Mouse (Mus musculus): ENCODE results near the gene Dnhd1. TPM values are rescaled to one million over a fixed set of nuclear protein-coding genes. Genes with fewer than 3 reads are reported as not detected.
A peak's percentile ranks its signal among the peaks of the same experiment; 100 is the strongest.

Gene Dnhd1
- polyA plus RNA-seq, 1 experiment = 2.3 TPM

DNA sequence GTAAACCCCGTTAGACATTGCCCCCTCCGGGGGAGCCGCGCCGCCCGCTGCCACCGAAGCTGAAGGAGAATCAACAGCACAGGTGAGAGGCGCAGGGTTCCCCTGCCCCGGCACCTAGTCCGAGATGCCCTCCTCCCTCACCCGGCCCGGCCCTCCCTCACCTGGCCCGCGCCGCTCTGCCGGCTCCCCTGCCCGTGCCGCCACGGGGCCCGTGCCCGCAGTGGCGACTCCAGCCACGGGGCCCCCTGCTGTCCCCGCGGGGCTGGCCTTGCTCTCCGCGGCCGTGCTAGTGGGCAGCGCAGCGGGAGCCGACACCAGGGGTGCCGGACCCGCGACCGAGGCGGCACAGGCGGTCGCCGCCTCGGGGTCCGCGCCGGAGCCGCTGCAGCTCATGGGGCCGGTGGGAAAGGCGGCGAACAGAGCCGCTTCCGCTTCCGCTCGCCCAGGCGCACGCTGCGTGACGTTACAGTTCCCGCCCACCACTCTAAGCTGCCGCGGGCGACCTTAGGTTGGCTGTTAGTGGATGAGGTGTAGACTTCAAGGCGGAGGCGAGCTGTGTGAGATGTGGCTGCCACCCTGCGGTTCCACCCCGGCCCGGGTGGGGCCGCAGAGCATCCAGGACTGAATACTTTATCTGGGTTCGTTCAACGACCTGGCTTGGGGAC lies 93.4 kb downstream of the Dnhd1 start, which contains the start of gene Taf10:
Gene Taf10, minus strand, starts transcription at position 436 of the 665 bp plus-strand sequence.
- DNase-seq (ENCODE audit: low read depth in 1 of 2, low spot score in 2 of 2) = peak; percentile 84 to 88
- Histone ChIP-seq H3K27ac (ENCODE audit: insufficient read depth, low read length) (peak within 1 kb of the TSS; percentile 53), H3K4me3 (ENCODE audit: extremely low read depth, insufficient read depth, insufficient read length) (peak within 1 kb of the TSS; percentile 68), H3K36me3 (ENCODE audit: control insufficient read depth, insufficient read depth, low read length) (peaks cover 17% of the 10 kb centered on the region), H3K27me3 (ENCODE audit: control insufficient read depth, insufficient read depth, low read length) (no peaks in the 10 kb centered on the region), H3K4me1 (ENCODE audit: control insufficient read depth, insufficient read depth, insufficient read length) (no peaks in the 10 kb centered on the region; the same call in 1 of the 2 replicates)
- WGBS = under 1% methylated on average over 67 of the region's 67 CpGs
- TF ChIP-seq CTCF (IDR thresholded peaks at IDR 0.05; ENCODE audit: extremely low read depth, insufficient read depth, insufficient read length, insufficient replicate concordance) (0 out of 2 replicates have a peak, but pooled peaks have one; percentile 17), POLR2A (IDR thresholded peaks at IDR 0.05; ENCODE audit: low read depth, low read length) (peak; percentile 87)

DNA sequence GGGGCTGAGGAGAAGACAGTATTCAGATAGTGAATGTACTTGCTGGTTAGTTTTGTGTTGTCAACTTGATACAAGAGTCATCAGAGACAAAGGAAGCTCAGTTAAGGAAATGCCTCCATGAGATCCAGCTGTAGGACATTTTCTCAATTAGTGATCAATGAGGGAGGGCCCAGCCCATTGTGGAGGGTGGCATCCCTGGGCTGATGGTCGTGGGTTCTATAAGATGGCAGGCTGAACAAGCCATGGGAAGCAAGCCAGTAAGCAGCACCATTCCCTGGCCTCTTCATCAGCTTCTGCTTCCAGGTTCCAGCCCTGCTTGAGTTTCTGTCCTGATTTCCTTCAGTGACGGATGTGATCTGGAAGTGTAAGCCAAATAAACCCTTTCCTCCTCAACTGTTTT lies 97.1 kb downstream of the Dnhd1 start:
- WGBS = 82% methylated on average over 2 of the region's 2 CpGs
- Histone ChIP-seq H3K4me1 (ENCODE audit: control insufficient read depth, insufficient read depth, insufficient read length) (peaks cover 5% of the 10 kb centered on the region; the same call in 1 of the 2 replicates), H3K36me3 (ENCODE audit: control insufficient read depth, insufficient read depth, low read length) (peaks cover 8% of the 10 kb centered on the region), H3K4me3 (ENCODE audit: extremely low read depth, insufficient read depth, insufficient read length) (no peak overlapping the region), H3K27me3 (ENCODE audit: control insufficient read depth, insufficient read depth, low read length) (no peaks in the 10 kb centered on the region), H3K27ac (ENCODE audit: insufficient read depth, low read length) (no peak overlapping the region)
- TF ChIP-seq CTCF (IDR thresholded peaks at IDR 0.05; ENCODE audit: extremely low read depth, insufficient read depth, insufficient read length, insufficient replicate concordance) (no peak), POLR2A (IDR thresholded peaks at IDR 0.05; ENCODE audit: low read depth, low read length) (no peak)
- no peak for DNase-seq (ENCODE audit: low read depth in 1 of 2, low spot score in 2 of 2)

DNA sequence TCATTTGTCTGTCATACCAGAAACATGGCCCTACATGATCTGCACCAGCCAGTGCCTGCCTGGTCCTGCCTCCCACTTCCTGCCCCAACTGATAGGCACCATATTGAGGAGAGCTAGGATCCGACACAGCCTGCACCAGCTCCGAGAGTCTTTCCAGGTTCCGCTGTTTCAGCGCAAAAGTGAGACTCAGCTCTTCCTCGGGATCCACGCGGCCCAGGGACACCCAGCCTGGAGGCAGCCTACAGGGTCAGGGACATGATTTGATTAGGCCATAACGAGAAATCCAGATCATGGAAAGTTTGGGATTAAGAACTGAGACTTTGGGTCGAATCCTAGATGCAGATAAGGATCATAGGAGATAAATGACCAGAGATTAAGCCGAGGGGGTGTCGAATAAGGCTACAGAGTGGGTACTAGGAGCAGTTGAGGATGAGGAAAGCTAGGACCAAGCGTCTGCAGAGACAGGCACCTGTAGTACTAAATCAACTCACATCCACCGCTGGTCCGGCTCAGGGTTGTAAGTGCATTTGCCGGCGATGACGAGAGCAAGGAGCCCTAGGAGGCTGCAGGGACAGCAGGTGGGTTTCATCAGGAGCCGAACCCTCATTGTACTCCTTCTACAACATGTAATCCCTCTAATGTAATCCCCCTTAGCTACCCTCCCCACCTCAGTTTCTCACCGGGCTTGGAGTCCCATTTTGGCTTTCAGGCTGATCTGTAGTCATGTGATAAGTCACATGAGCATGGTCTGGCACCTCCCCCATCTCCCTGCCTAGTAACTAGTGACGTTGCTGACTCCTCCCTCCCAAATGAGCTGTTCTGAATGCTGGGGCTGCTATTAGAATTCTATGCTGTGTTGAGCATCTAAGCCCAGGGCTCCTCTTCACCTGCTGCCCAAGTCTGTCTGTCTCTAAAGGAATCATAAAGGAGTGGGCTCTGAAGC lies 101.1 kb downstream of the Dnhd1 start, which contains the start of gene Tpp1:
Gene Tpp1, minus strand, starts transcription at position 745 of the 943 bp plus-strand sequence.
- no peaks in the 10 kb centered on the region for H3K27me3 ChIP-seq (ENCODE audit: control insufficient read depth, insufficient read depth, low read length)
- H3K4me3 ChIP-seq (ENCODE audit: extremely low read depth, insufficient read depth, insufficient read length) = peak within 1 kb of the TSS; percentile 92
- H3K36me3 ChIP-seq (ENCODE audit: control insufficient read depth, insufficient read depth, low read length) = peaks cover 3% of the 10 kb centered on the region
- TF ChIP-seq POLR2A (IDR thresholded peaks at IDR 0.05; ENCODE audit: low read depth, low read length) (0 out of 2 replicates have a peak, but pooled peaks have one; percentile 8), CTCF (IDR thresholded peaks at IDR 0.05; ENCODE audit: extremely low read depth, insufficient read depth, insufficient read length, insufficient replicate concordance) (no peak)
- peak within 1 kb of the TSS; percentile 62 for H3K27ac ChIP-seq (ENCODE audit: insufficient read depth, low read length)
- DNase-seq (ENCODE audit: low read depth in 1 of 2, low spot score in 2 of 2) = peak; percentile 88 to 92
- 25% methylated on average over 20 of the region's 20 CpGs for WGBS
- H3K4me1 ChIP-seq (ENCODE audit: control insufficient read depth, insufficient read depth, insufficient read length) = peaks cover 5% of the 10 kb centered on the region; the same call in 1 of the 2 replicates

- H3K4me3 ChIP-seq (ENCODE audit: extremely low read depth, insufficient read depth, insufficient read length) = no peak overlapping the region
These were observed 102.1 kb downstream of the Dnhd1 start for GRCm38 (mm10) chr7:105752716-105753115.

GRCm38 (mm10) chr7:105753281-105753680 lies 102.7 kb downstream of the Dnhd1 start:
- Histone ChIP-seq H3K4me3 (ENCODE audit: extremely low read depth, insufficient read depth, insufficient read length) (no peak overlapping the region), H3K27ac (ENCODE audit: insufficient read depth, low read length) (no peak overlapping the region), H3K27me3 (ENCODE audit: control insufficient read depth, insufficient read depth, low read length) (no peaks in the 10 kb centered on the region), H3K4me1 (ENCODE audit: control insufficient read depth, insufficient read depth, insufficient read length) (peaks cover 5% of the 10 kb centered on the region; the same call in 1 of the 2 replicates), H3K36me3 (ENCODE audit: control insufficient read depth, insufficient read depth, low read length) (peaks cover 2% of the 10 kb centered on the region; the same call in 1 of the 2 replicates)
- TF ChIP-seq CTCF (IDR thresholded peaks at IDR 0.05; ENCODE audit: extremely low read depth, insufficient read depth, insufficient read length, insufficient replicate concordance) (no peak), POLR2A (IDR thresholded peaks at IDR 0.05; ENCODE audit: low read depth, low read length) (no peak)
- DNase-seq (ENCODE audit: low read depth in 1 of 2, low spot score in 2 of 2) = no peak
- WGBS = 92% methylated on average over 10 of the region's 10 CpGs

More at GRCm38 (mm10) chr7:105752716-105753115, 102.1 kb downstream of the Dnhd1 start:
- no peaks in the 10 kb centered on the region for H3K27me3 ChIP-seq (ENCODE audit: control insufficient read depth, insufficient read depth, low read length)
- peaks cover 3% of the 10 kb centered on the region; the same call in 1 of the 2 replicates for H3K36me3 ChIP-seq (ENCODE audit: control insufficient read depth, insufficient read depth, low read length)
- H3K27ac ChIP-seq (ENCODE audit: insufficient read depth, low read length) = no peak overlapping the region
- H3K4me1 ChIP-seq (ENCODE audit: control insufficient read depth, insufficient read depth, insufficient read length) = peaks cover 5% of the 10 kb centered on the region; the same call in 1 of the 2 replicates
- no peak for DNase-seq (ENCODE audit: low read depth in 1 of 2, low spot score in 2 of 2)
- no peak for TF ChIP-seq CTCF (IDR thresholded peaks at IDR 0.05; ENCODE audit: extremely low read depth, insufficient read depth, insufficient read length, insufficient replicate concordance)
- TF ChIP-seq POLR2A (IDR thresholded peaks at IDR 0.05; ENCODE audit: low read depth, low read length) = no peak
- WGBS = 91% methylated on average over 2 of the region's 2 CpGs

GRCm38 (mm10) chr7:105761813-105762484 lies 111.3 kb downstream of the Dnhd1 start:
- WGBS = 49% methylated on average over 51 of the region's 51 CpGs

More at GRCm38 (mm10) chr7:105761813-105762484, 111.3 kb downstream of the Dnhd1 start:
- Histone ChIP-seq H3K27ac (ENCODE audit: insufficient read depth, low read length) (no peak overlapping the region), H3K27me3 (ENCODE audit: control insufficient read depth, insufficient read depth, low read length) (0 out of 2 replicates have a peak, but pooled peaks cover 2% of the 10 kb centered on the region), H3K4me3 (ENCODE audit: extremely low read depth, insufficient read depth, insufficient read length) (no peak overlapping the region), H3K36me3 (ENCODE audit: control insufficient read depth, insufficient read depth, low read length) (no peaks in the 10 kb centered on the region), H3K4me1 (ENCODE audit: control insufficient read depth, insufficient read depth, insufficient read length) (no peaks in the 10 kb centered on the region; the same call in 1 of the 2 replicates)
- TF ChIP-seq CTCF (IDR thresholded peaks at IDR 0.05; ENCODE audit: extremely low read depth, insufficient read depth, insufficient read length, insufficient replicate concordance) (no peak), POLR2A (IDR thresholded peaks at IDR 0.05; ENCODE audit: low read depth, low read length) (no peak)
- no peak for DNase-seq (ENCODE audit: low read depth in 1 of 2, low spot score in 2 of 2)
